Mouse (Mus musculus): Measurements from ENCODE around the gene Hoxc4.

Gene Hoxc4

GRCm38 (mm10) chr15:102991782-102992181 is 27.0 kb upstream of the Hoxc4 start:
- DNase-seq, result no peak

- DNase-seq, result no peak
Measured at GRCm38 (mm10) chr15:102992206-102992605, 26.5 kb upstream of the Hoxc4 start.

GRCm38 (mm10) chr15:102992863-102993262 is 25.9 kb upstream of the Hoxc4 start:
- DNase-seq, result no peak

- no peak for DNase-seq
Measured at GRCm38 (mm10) chr15:102996548-102996947, 22.2 kb upstream of the Hoxc4 start.

- DNase-seq, result no peak
Measured at GRCm38 (mm10) chr15:102997431-102997830, 21.3 kb upstream of the Hoxc4 start.

- DNase-seq, result no peak
Measured at GRCm38 (mm10) chr15:102997939-102998355, 20.8 kb upstream of the Hoxc4 start, which contains the start of gene Hoxc6. Hoxc6 (plus strand) TSS chr15:102998257.

- DNase-seq, result no peak
Measured at GRCm38 (mm10) chr15:102998608-102999182, 20.0 kb upstream of the Hoxc4 start.

- no peak for DNase-seq
Measured at GRCm38 (mm10) chr15:102999183-102999831, 19.4 kb upstream of the Hoxc4 start.

- DNase-seq, result no peak
Measured at GRCm38 (mm10) chr15:102999955-103000354, 18.8 kb upstream of the Hoxc4 start.

GRCm38 (mm10) chr15:103000501-103000901 is 18.2 kb upstream of the Hoxc4 start:
- no peak for DNase-seq

- DNase-seq, result no peak
Measured at GRCm38 (mm10) chr15:103001370-103001769, 17.4 kb upstream of the Hoxc4 start.

- no peak for DNase-seq
Measured at GRCm38 (mm10) chr15:103002156-103002555, 16.6 kb upstream of the Hoxc4 start.

- DNase-seq, result no peak
Measured at GRCm38 (mm10) chr15:103002821-103003448, 15.8 kb upstream of the Hoxc4 start.

GRCm38 (mm10) chr15:103005308-103005707 is 13.4 kb upstream of the Hoxc4 start:
- no peak for DNase-seq

GRCm38 (mm10) chr15:103005797-103006196 is 12.9 kb upstream of the Hoxc4 start:
- no peak for DNase-seq

GRCm38 (mm10) chr15:103006326-103006725 is 12.4 kb upstream of the Hoxc4 start:
- DNase-seq, result no peak

- no peak for DNase-seq
Measured at GRCm38 (mm10) chr15:103009265-103010111, 9.2 kb upstream of the Hoxc4 start.

GRCm38 (mm10) chr15:103010112-103010846 is 8.5 kb upstream of the Hoxc4 start:
- DNase-seq, result no peak

- no peak for DNase-seq
Measured at GRCm38 (mm10) chr15:103010847-103011555, 7.7 kb upstream of the Hoxc4 start.

GRCm38 (mm10) chr15:103011928-103012486 is 6.7 kb upstream of the Hoxc4 start:
- no peak for DNase-seq

GRCm38 (mm10) chr15:103013238-103013984 is 5.3 kb upstream of the Hoxc4 start:
- DNase-seq, result no peak

All from cerebellum, adult 11 months (tissue).